Mouse (Mus musculus) stomach, postnatal 0 days (tissue): Measurements from ENCODE around the gene Lypla2. TPM values are rescaled to one million over a fixed set of nuclear protein-coding genes. Genes with fewer than 3 reads are reported as not detected.

ENCODE experiments used
- ATAC-seq: fragments of 200-750 bp; cut with Nextera tagmentation; 2 replicates; pipeline ENCODE4 v1.8.0; 2017; ENCODE audit not compliant: low FRiP score, low TSS enrichment
- DNase-seq: peaks from one replicate; pipeline ENCODE4 v3.0.0-alpha.2; 2016; ENCODE audit warnings: low spot score
- H3K27ac ChIP-seq: fragments of 300-500 bp; sonication (generic); replicated peaks from 2 replicates; pipeline ENCODE4 v1.5.1; 2014; ENCODE audit warnings: mild to moderate bottlenecking, control low read depth
- H3K27me3 ChIP-seq: fragments of 300-500 bp; sonication (generic); 2 replicates; pipeline ENCODE4 v1.6.1; 2014; ENCODE audit warnings: low read length; ENCODE audit not compliant: control insufficient read depth, insufficient read depth
- H3K36me3 ChIP-seq: fragments of 300-500 bp; sonication (generic); 2 replicates; pipeline ENCODE4 v1.6.1; 2014; ENCODE audit warnings: low read length, mixed read lengths; ENCODE audit not compliant: control insufficient read depth, insufficient read depth
- H3K4me1 ChIP-seq: fragments of 300-500 bp; sonication (generic); replicated peaks from 2 replicates; pipeline ENCODE4 v1.6.1; 2014; ENCODE audit warnings: antibody characterized with exemption; ENCODE audit not compliant: control insufficient read depth, insufficient read depth
- H3K4me2 ChIP-seq: fragments of 300-500 bp; sonication (generic); replicated peaks from 2 replicates; pipeline ENCODE4 v1.6.1; 2014; ENCODE audit warnings: low read depth, mild to moderate bottlenecking, control low read depth, moderate library complexity
- H3K4me3 ChIP-seq: fragments of 300-500 bp; sonication (generic); 2 replicates; pipeline ENCODE4 v1.5.1; 2014; ENCODE audit warnings: low read depth, low read length, control low read depth
- H3K9ac ChIP-seq: fragments of 300-500 bp; sonication (generic); 2 replicates; pipeline ENCODE4 v1.6.1; 2014; ENCODE audit warnings: mild to moderate bottlenecking, low read length, control low read depth, mixed read lengths
- H3K9me3 ChIP-seq: fragments of 300-500 bp; sonication (generic); 2 replicates; pipeline ENCODE4 v1.6.1; 2016; ENCODE audit warnings: low read length; ENCODE audit not compliant: control insufficient read depth
- CTCF ChIP-seq: IDR thresholded peaks from 2 replicates; pipeline ENCODE4 v1.5.1; 2016; ENCODE audit warnings: antibody characterized with exemption, low read depth, mild to moderate bottlenecking, moderate library complexity
- EP300 ChIP-seq: optimal IDR thresholded peaks from 2 replicates; pipeline ENCODE3; 2016; ENCODE audit warnings: antibody characterized with exemption
- WGBS: fragments of 180-500 bp; shearing (Covaris S2); extraction: QIAGEN DNeasy Blood & Tissue Kit; methylation state at CpG from one replicate; pipeline ENCODE4 v1.1.7; 2014; 5-methylcytosine and 5-hydroxymethylcytosine counted together
- polyA plus RNA-seq: library from polyadenylated mRNA; unstranded; fragments of >200 nt; fragmentation: Nextera tagmentation; extraction: Ambion mirVana; gene quantifications from 2 replicates; pipeline ENCODE4 v1.2.1, GENCODE M21; 2015

The Lypla2 gene
- 88.6 and 89.6 TPM in 2 replicates for polyA plus RNA-seq

GRCm38 (mm10) chr4:135972556-135972906 lies at the start of gene Lypla2:
Gene Lypla2, minus strand, starts transcription at chr4:135972626.
- no peaks in the 10 kb centered on the region for H3K27me3 ChIP-seq
- WGBS, result under 1% methylated on average over 18 of the region's 19 CpGs
- ATAC-seq, result peak; percentile 72
- peak within 1 kb of the TSS; percentile 89 for H3K9ac ChIP-seq
- H3K36me3 ChIP-seq, result peaks cover 21% of the 10 kb centered on the region
- peak within 1 kb of the TSS; percentile 93 for H3K4me2 ChIP-seq
- H3K4me1 ChIP-seq, result peaks cover 4% of the 10 kb centered on the region; the same call in 1 of the 2 replicates
- DNase-seq, result peak; percentile 91
- H3K9me3 ChIP-seq, result no peaks in the 10 kb centered on the region
- H3K4me3 ChIP-seq, result peak within 1 kb of the TSS; percentile 95
- no peak; the same call in none of the 2 replicates for TF ChIP-seq CTCF
- no peak for TF ChIP-seq EP300
- H3K27ac ChIP-seq, result peak within 1 kb of the TSS; percentile 84

- ATAC-seq (peak; percentile 99), DNase-seq (peak; percentile 100)
- TF ChIP-seq EP300, result no peak
- peak; percentile 19; the same call in 1 of the 2 replicates for TF ChIP-seq CTCF
- WGBS, result under 1% methylated on average over 44 of the region's 48 CpGs
- H3K4me1 ChIP-seq, result no peaks in the 10 kb centered on the region
- H3K4me2 ChIP-seq, result peak within 1 kb of the TSS; percentile 68
- peak within 1 kb of the TSS; percentile 94 for H3K27ac ChIP-seq
- no peaks in the 10 kb centered on the region for H3K9me3 ChIP-seq
- H3K27me3 ChIP-seq, result no peaks in the 10 kb centered on the region
- peak within 1 kb of the TSS; percentile 99 for H3K9ac ChIP-seq
- no peaks in the 10 kb centered on the region for H3K36me3 ChIP-seq
- H3K4me3 ChIP-seq, result peak within 1 kb of the TSS; percentile 99
These were observed 49.2 kb upstream of the Lypla2 start, which contains the start of gene Eloa for GRCm38 (mm10) chr4:136021549-136022047. Gene Eloa, minus strand, starts transcription at chr4:136021763.

GRCm38 (mm10) chr4:136020743-136021548 lies 48.5 kb upstream of the Lypla2 start:
- ATAC-seq, result peak; percentile 69
- DNase-seq, result peak; percentile 40

GRCm38 (mm10) chr4:136016059-136016602 lies 43.7 kb upstream of the Lypla2 start:
- Histone ChIP-seq H3K27me3 (no peaks in the 10 kb centered on the region), H3K9me3 (no peaks in the 10 kb centered on the region), H3K36me3 (peaks cover 7% of the 10 kb centered on the region), H3K4me1 (no peaks in the 10 kb centered on the region), H3K27ac (no peak overlapping the region), H3K4me3 (no peak overlapping the region), H3K4me2 (no peak overlapping the region), H3K9ac (no peak overlapping the region)
- TF ChIP-seq CTCF (no peak), EP300 (no peak)
- WGBS, result 69% methylated on average over 3 of the region's 3 CpGs
- no peak for ATAC-seq
- no peak for DNase-seq

More at GRCm38 (mm10) chr4:136020743-136021548, 48.5 kb upstream of the Lypla2 start:
- TF ChIP-seq CTCF (no peak), EP300 (no peak)
- Histone ChIP-seq H3K36me3 (no peaks in the 10 kb centered on the region), H3K9ac (peak overlapping the region; percentile 99), H3K4me3 (peak overlapping the region; percentile 99), H3K9me3 (no peaks in the 10 kb centered on the region), H3K27ac (peak overlapping the region; percentile 94), H3K4me1 (no peaks in the 10 kb centered on the region), H3K4me2 (peak overlapping the region; percentile 68), H3K27me3 (no peaks in the 10 kb centered on the region)
- under 1% methylated on average over 41 of the region's 62 CpGs for WGBS

- H3K9ac ChIP-seq, result no peak overlapping the region
- no peaks in the 10 kb centered on the region for H3K4me1 ChIP-seq
- peaks cover 40% of the 10 kb centered on the region for H3K36me3 ChIP-seq
- ATAC-seq, result no peak
- 88% methylated on average over 4 of the region's 4 CpGs for WGBS
- H3K4me2 ChIP-seq, result no peak overlapping the region
- H3K9me3 ChIP-seq, result no peaks in the 10 kb centered on the region
- no peak overlapping the region for H3K27ac ChIP-seq
- DNase-seq, result no peak
- no peaks in the 10 kb centered on the region for H3K27me3 ChIP-seq
- TF ChIP-seq EP300 (no peak), CTCF (peak; percentile 23; the same call in 1 of the 2 replicates)
- H3K4me3 ChIP-seq, result no peak overlapping the region
These were observed 38.2 kb upstream of the Lypla2 start for GRCm38 (mm10) chr4:136010586-136010985.
